Mouse (Mus musculus): ENCODE measurements at regions not wholly inside any gene's neighbourhood (a gene's known extent, or its start where the extent isn't known, plus 50 kb on each side); places are given as distances from the start of the nearest gene placed in this dataset.

- H3K36me3 ChIP-seq (ENCODE audit: control insufficient read depth, insufficient read depth), result no peaks in the 10 kb centered on the region
- H3K27me3 ChIP-seq (ENCODE audit: control insufficient read depth, insufficient read depth, insufficient read length), result no peaks in the 10 kb centered on the region
- H3K79me2 ChIP-seq (ENCODE audit: control insufficient read depth, insufficient read depth), result no peaks in the 10 kb centered on the region
- no peak overlapping the region for H3K4me2 ChIP-seq (ENCODE audit: low read depth)
- H3K4me3 ChIP-seq, result no peak overlapping the region
- H3ac ChIP-seq (ENCODE audit: control insufficient read depth, insufficient read length), result no peak overlapping the region
- TF ChIP-seq SRF (IDR thresholded peaks at IDR 0.05; ENCODE audit: control insufficient read depth, insufficient read length, low read depth) (no peak), E2F4 (IDR thresholded peaks at IDR 0.05; ENCODE audit: insufficient read depth) (no peak), POLR2A (IDR thresholded peaks at IDR 0.05; ENCODE audit: insufficient read length, low read depth) (no peak), MYOG (IDR thresholded peaks at IDR 0.05; ENCODE audit: control insufficient read depth in 1 of 3, insufficient read depth in 1 of 3, insufficient read length in 2 of 3, low read depth in 2 of 3) (no peak)
Observed at GRCm38 (mm10) chr9:113300846-113301245, 407.2 kb downstream of the Pdcd6ip start.

DNA sequence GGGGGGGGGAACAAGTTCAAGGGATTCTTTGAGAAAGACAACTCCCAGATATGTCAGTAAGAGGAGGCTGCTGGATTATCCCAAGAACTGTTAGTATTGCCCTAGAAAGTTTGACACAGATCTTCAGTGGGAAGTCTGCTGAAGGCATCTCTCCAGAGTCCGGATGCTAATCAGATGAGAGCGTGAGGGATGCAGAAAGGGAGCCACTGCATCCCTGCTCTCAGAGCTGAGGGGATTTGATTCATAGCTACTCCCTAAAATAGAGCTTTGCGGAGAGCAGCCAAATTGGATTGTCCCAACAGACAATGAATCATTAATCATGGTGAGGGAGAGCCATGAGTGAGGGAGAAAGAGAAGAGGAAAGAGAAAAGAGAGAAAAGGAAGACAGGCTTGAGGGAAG is 408.2 kb downstream of the Pdcd6ip start:
- TF ChIP-seq REST (IDR thresholded peaks at IDR 0.05; ENCODE audit: insufficient read depth, insufficient read length), result no peak
- TF ChIP-seq CEBPB (IDR thresholded peaks at IDR 0.05; ENCODE audit: insufficient read depth, poor library complexity, severe bottlenecking), result no peak
- TF ChIP-seq MYOG (IDR thresholded peaks at IDR 0.05; ENCODE audit: control insufficient read depth in 1 of 3, insufficient read depth in 1 of 3, insufficient read length in 2 of 3, low read depth in 2 of 3), result no peak
- no peak for TF ChIP-seq MYOD1 (IDR thresholded peaks at IDR 0.05; ENCODE audit: control insufficient read depth in 1 of 3, insufficient read length in 2 of 3, low read depth in 2 of 3)
- no peak for TF ChIP-seq USF1 (IDR thresholded peaks at IDR 0.05; ENCODE audit: low read depth)
- TF ChIP-seq SRF (IDR thresholded peaks at IDR 0.05; ENCODE audit: control insufficient read depth, insufficient read length, low read depth), result no peak
- no peak for TF ChIP-seq MAX (IDR thresholded peaks at IDR 0.05; ENCODE audit: low read depth)
- no peak for TF ChIP-seq TCF12 (IDR thresholded peaks at IDR 0.05; ENCODE audit: insufficient read depth, poor library complexity, severe bottlenecking)
- TF ChIP-seq E2F4 (IDR thresholded peaks at IDR 0.05; ENCODE audit: insufficient read depth), result no peak
- no peak for TF ChIP-seq POLR2AphosphoS2 (IDR thresholded peaks at IDR 0.05; ENCODE audit: insufficient read length, low read depth)
- no peak for TF ChIP-seq TCF3 (IDR thresholded peaks at IDR 0.05; ENCODE audit: insufficient read length, low read depth)
- TF ChIP-seq POLR2A (IDR thresholded peaks at IDR 0.05; ENCODE audit: insufficient read length, low read depth), result no peak
- no peaks in the 10 kb centered on the region for H3K79me2 ChIP-seq (ENCODE audit: control insufficient read depth, insufficient read depth)
- H3K4me2 ChIP-seq (ENCODE audit: low read depth), result no peak overlapping the region

DNA sequence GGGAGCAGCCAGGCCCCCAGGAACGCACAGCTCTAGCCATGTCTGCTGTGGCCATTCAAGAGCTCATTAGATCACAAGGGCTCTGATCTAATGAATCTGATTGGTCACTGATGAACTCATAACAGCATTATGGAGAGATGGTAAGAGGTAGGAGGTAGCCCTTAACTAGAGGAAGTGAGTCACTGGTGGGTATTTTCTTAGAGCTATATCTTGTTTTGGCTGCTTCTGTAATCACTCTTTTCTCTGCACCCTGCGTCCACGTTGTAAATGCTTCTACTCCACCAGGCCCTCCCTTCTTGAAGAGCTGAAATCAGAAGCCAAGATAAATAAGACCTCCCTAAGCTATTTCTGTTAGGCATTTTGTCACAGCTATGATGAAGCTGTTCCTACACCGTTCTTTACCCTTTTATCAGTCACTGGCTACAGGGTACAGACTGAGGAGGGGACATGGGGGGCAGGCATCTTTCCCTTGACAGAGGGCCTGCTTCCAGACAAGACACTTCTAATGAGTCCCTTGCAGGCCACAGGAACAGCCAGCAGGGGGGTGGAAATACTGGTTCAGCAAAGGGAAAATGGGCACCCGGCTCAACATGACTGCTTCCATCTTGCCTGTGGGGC is 412.1 kb downstream of the Pdcd6ip start:
- TF ChIP-seq MAX (IDR thresholded peaks at IDR 0.05; ENCODE audit: low read depth), result no peak
- no peak for TF ChIP-seq TCF12 (IDR thresholded peaks at IDR 0.05; ENCODE audit: insufficient read depth, poor library complexity, severe bottlenecking)
- no peak overlapping the region for H3K4me2 ChIP-seq (ENCODE audit: low read depth)

More for the DNA sequence above, 408.2 kb downstream of the Pdcd6ip start:
- no peak overlapping the region for H3K4me3 ChIP-seq
- H3K36me3 ChIP-seq (ENCODE audit: control insufficient read depth, insufficient read depth), result no peaks in the 10 kb centered on the region
- no peak overlapping the region for H3ac ChIP-seq (ENCODE audit: control insufficient read depth, insufficient read length)
- no peaks in the 10 kb centered on the region for H3K27me3 ChIP-seq (ENCODE audit: control insufficient read depth, insufficient read depth, insufficient read length)

DNA sequence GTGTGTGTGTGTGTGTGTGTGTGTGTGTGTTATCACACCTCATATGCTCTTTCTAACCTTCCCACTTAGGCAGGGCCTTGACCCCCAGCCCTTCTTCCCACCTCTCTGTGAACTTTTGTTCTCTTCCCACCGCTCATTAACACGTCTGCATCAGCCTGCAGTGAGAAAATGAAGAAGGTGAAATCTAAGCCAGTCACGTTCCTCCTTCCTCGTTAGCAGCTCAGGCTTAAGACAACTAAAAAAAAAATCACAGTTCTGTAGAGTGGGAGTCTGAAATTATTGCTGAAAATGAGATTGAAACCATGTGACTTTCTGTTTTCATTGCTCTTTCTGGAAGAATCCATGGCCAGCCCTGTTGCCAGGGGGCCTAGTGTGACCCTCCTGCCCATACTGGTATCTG is 420.7 kb downstream of the Pdcd6ip start:
- Histone ChIP-seq H3ac (ENCODE audit: control insufficient read depth, insufficient read length) (no peak overlapping the region), H3K27me3 (ENCODE audit: control insufficient read depth, insufficient read depth, insufficient read length) (no peaks in the 10 kb centered on the region), H3K4me2 (ENCODE audit: low read depth) (no peak overlapping the region), H3K79me2 (ENCODE audit: control insufficient read depth, insufficient read depth) (no peaks in the 10 kb centered on the region), H3K36me3 (ENCODE audit: control insufficient read depth, insufficient read depth) (no peaks in the 10 kb centered on the region), H3K4me3 (no peak overlapping the region)
- TF ChIP-seq POLR2A (IDR thresholded peaks at IDR 0.05; ENCODE audit: insufficient read length, low read depth), result no peak
- no peak for TF ChIP-seq USF1 (IDR thresholded peaks at IDR 0.05; ENCODE audit: low read depth)
- no peak for TF ChIP-seq REST (IDR thresholded peaks at IDR 0.05; ENCODE audit: insufficient read depth, insufficient read length)
- TF ChIP-seq MYOD1 (IDR thresholded peaks at IDR 0.05; ENCODE audit: control insufficient read depth in 1 of 3, insufficient read length in 2 of 3, low read depth in 2 of 3), result no peak
- no peak for TF ChIP-seq CEBPB (IDR thresholded peaks at IDR 0.05; ENCODE audit: insufficient read depth, poor library complexity, severe bottlenecking)
- no peak for TF ChIP-seq E2F4 (IDR thresholded peaks at IDR 0.05; ENCODE audit: insufficient read depth)
- no peak for TF ChIP-seq TCF3 (IDR thresholded peaks at IDR 0.05; ENCODE audit: insufficient read length, low read depth)

More for the DNA sequence above, 412.1 kb downstream of the Pdcd6ip start:
- Histone ChIP-seq H3K79me2 (ENCODE audit: control insufficient read depth, insufficient read depth) (no peaks in the 10 kb centered on the region), H3K36me3 (ENCODE audit: control insufficient read depth, insufficient read depth) (no peaks in the 10 kb centered on the region), H3ac (ENCODE audit: control insufficient read depth, insufficient read length) (no peak overlapping the region), H3K4me3 (no peak overlapping the region), H3K27me3 (ENCODE audit: control insufficient read depth, insufficient read depth, insufficient read length) (no peaks in the 10 kb centered on the region)

- Histone ChIP-seq H3K36me3 (ENCODE audit: control insufficient read depth, insufficient read depth) (no peaks in the 10 kb centered on the region), H3K4me2 (ENCODE audit: low read depth) (no peak overlapping the region), H3K79me2 (ENCODE audit: control insufficient read depth, insufficient read depth) (no peaks in the 10 kb centered on the region), H3K27me3 (ENCODE audit: control insufficient read depth, insufficient read depth, insufficient read length) (no peaks in the 10 kb centered on the region), H3K4me3 (no peak overlapping the region), H3ac (ENCODE audit: control insufficient read depth, insufficient read length) (no peak overlapping the region)
- TF ChIP-seq MYOG (IDR thresholded peaks at IDR 0.05; ENCODE audit: control insufficient read depth in 1 of 3, insufficient read depth in 1 of 3, insufficient read length in 2 of 3, low read depth in 2 of 3), result no peak
- TF ChIP-seq MYOD1 (IDR thresholded peaks at IDR 0.05; ENCODE audit: control insufficient read depth in 1 of 3, insufficient read length in 2 of 3, low read depth in 2 of 3), result no peak
- no peak for TF ChIP-seq SRF (IDR thresholded peaks at IDR 0.05; ENCODE audit: control insufficient read depth, insufficient read length, low read depth)
- no peak for TF ChIP-seq TCF12 (IDR thresholded peaks at IDR 0.05; ENCODE audit: insufficient read depth, poor library complexity, severe bottlenecking)
- no peak for TF ChIP-seq POLR2A (IDR thresholded peaks at IDR 0.05; ENCODE audit: insufficient read length, low read depth)
- no peak for TF ChIP-seq REST (IDR thresholded peaks at IDR 0.05; ENCODE audit: insufficient read depth, insufficient read length)
- no peak for TF ChIP-seq CEBPB (IDR thresholded peaks at IDR 0.05; ENCODE audit: insufficient read depth, poor library complexity, severe bottlenecking)
- no peak for TF ChIP-seq POLR2AphosphoS2 (IDR thresholded peaks at IDR 0.05; ENCODE audit: insufficient read length, low read depth)
- no peak for TF ChIP-seq E2F4 (IDR thresholded peaks at IDR 0.05; ENCODE audit: insufficient read depth)
- TF ChIP-seq USF1 (IDR thresholded peaks at IDR 0.05; ENCODE audit: low read depth), result no peak
- no peak for TF ChIP-seq TCF3 (IDR thresholded peaks at IDR 0.05; ENCODE audit: insufficient read length, low read depth)
- no peak for TF ChIP-seq MAX (IDR thresholded peaks at IDR 0.05; ENCODE audit: low read depth)
Observed at GRCm38 (mm10) chr9:113283244-113283643, 424.8 kb downstream of the Pdcd6ip start.

Measured in myocyte (in vitro differentiated cells).